Mouse (Mus musculus) granulocyte monocyte progenitor cell, adult 5-6 weeks (primary cell): ENCODE results near the gene Trim47. TPM values are rescaled to one million over a fixed set of nuclear protein-coding genes. Genes with fewer than 3 reads are reported as not detected.

ENCODE experiments used
- ATAC-seq: replicated peaks from 2 replicates; pipeline ENCODE4 v1.8.0; 2016; ENCODE audit warnings: mild to moderate bottlenecking, moderate TSS enrichment, inconsistent platforms; ENCODE audit not compliant: poor library complexity, severe bottlenecking
- total RNA-seq, 2 experiments: library from RNA; stranded (forward) in 1 of 2; stranded (reverse) in 1 of 2; fragments of 200-712, 200-1000 nt in 1 of 2; fragments of >200 nt in 1 of 2; fragmentation: Nextera tagmentation in 1 of 2; gene quantifications; 2 replicates each; pipeline ENCODE4 v1.2.3; 2014 to 2017

Gene Trim47
- total RNA-seq, 2 experiments from 2014 or later, result 3.1 TPM; not detected in 1

DNA sequence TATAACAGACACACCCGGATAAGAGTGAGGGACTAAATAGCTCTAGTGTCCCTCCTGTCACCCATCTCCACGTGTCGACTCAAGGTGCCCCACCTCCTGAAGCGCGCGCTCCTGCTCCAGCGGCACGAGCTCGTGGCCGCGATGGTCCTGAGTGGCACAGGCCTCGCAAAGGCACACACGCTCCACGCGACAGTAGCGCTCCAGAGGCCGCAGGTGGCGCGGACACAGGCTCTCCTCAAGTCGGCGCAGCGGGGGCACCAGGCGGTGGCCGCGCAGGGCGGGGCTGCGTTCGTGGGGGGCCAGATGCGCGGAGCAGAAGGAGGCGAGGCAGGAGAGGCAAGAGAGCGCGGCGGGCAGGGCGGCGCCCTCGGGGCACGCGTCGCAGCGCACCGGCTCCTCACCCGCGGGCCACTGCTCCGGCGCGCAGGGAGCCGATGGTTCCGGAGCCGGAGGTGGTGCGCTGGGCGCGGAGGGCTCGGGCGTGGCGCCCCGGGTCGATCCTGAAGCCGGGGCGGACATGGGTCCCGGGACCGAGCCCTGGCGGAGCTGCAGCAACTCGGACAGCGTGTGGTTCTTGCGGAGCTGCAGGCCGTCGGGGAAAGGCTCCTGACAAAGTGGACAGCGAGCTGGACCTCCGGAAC lies 17.4 kb downstream of the Trim47 start:
- peak; percentile 43 for ATAC-seq

GRCm38 (mm10) chr11:116108464-116109137 lies 18.4 kb downstream of the Trim47 start:
- no peak for ATAC-seq

- ATAC-seq, result no peak
Observed at GRCm38 (mm10) chr11:116107777-116108285, 19.2 kb downstream of the Trim47 start.

DNA sequence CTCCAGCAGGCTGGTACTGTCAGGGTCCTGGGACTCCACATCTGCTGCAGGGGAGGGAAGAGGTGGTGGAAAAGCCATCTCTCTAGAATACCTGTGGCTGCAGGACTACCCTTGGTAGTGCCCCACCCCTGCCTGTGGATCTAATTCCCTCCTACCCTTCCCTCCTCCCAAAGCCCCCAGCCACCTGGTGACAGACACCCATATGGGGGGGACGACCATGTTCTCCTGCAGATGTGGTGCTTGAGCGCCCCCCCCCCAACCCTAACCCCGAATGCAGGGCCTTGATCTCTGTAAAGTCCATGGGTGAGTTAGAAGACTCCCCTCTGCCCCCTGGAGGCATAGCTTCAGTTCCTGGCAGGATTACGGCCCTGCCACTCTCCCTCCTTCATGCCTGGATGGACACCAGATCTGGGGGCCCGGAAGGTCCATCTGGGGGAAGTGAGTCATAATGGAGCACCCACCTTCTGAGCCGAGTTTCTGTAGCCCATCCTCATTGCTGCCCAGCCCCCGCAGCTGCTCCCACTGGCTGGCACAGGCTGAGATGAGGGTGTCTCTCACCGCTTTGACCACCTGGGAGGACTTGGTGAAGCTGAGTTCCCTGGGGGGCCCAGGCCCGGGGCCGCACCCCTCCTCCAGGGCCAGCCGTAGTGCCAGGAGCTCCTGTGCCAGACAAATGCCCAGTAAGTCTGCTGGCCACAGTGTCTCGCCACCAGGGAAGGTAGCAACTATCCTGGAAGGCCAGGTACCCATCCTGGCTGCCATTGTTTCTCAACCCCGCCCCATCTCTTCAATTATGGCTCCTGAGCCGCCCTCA lies 19.8 kb downstream of the Trim47 start:
- ATAC-seq, result no peak

- ATAC-seq, result no peak
Observed at GRCm38 (mm10) chr11:116106154-116106962, 20.7 kb downstream of the Trim47 start.

DNA sequence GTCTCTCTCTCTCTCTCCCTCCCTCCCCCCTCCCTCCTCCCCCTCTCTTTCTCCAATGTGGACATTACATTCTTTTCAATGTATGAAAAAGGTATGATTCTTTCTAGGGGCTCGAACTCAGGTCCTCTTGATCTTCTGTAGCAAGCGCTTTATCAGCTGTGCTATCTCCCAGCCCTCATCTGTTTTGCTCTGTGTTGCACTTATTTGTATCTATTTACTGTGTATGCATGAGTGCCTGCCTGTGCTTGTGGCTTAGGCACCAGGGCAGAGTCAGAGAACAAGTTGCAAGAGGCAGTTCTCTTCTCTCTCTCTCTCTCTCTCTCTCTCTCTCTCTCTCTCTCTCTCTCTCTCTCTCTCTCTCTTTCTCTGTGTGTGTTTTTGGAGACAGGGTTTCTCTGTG lies 21.9 kb downstream of the Trim47 start:
- ATAC-seq, result no peak

DNA sequence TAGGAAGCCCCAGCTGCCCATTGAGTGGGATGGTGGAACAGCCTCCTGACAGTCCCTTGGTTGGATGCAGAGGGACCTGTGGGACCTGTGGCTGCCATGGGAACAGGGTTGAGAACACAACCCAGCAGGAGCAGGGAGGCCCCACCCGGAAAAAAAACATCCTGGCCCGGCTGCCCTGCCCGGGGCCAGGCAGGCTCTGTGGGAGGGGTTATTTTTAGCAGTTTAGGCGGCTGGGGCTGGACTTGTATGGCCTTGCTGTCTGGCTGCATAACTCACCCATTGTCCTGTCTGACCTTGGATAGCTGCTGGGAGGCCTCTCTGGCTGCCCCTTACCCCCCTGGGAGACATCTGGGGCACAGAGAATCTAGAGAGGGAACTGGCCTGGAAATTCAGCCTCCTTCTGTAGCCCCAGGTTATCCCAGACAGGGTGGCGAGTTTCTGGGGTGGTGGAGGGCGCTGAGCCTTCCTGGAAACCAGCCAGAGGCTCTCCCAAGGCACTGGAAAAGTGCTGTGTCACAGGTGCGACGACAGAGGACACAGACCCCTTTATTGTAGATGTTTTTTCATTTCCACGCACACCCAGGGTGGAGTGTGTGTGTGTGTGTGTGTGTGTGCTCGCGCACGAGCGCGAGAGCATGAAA lies 22.9 kb downstream of the Trim47 start:
- no peak for ATAC-seq

GRCm38 (mm10) chr11:116103572-116103971 lies 23.4 kb downstream of the Trim47 start:
- no peak for ATAC-seq

- no peak for ATAC-seq
Observed at GRCm38 (mm10) chr11:116102472-116102871, 24.5 kb downstream of the Trim47 start.

DNA sequence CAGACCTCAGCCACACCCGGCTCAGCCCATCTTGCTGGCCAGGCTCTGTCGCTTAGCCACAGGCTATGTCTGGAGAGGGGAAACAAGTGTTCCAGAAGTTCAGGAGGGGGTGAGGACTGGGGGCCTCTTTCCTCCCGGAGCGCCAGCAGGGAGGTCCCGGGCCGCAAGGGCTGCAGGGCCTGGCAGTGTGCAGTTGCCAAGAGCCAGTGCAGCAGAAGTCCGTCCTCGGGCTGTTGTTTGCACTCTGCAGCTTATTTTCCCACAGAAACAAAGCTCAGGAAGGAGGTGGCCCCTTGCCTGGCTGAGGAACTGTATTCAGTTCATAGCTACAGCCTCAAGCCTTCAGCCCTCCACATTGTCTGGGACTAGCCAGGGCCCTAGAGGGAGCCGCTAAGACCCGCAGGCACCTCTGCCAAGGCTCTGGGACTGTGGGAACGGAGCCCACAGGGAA lies 25.1 kb downstream of the Trim47 start:
- 0 out of 2 replicates have a peak, but pooled peaks have one; percentile 16 for ATAC-seq

DNA sequence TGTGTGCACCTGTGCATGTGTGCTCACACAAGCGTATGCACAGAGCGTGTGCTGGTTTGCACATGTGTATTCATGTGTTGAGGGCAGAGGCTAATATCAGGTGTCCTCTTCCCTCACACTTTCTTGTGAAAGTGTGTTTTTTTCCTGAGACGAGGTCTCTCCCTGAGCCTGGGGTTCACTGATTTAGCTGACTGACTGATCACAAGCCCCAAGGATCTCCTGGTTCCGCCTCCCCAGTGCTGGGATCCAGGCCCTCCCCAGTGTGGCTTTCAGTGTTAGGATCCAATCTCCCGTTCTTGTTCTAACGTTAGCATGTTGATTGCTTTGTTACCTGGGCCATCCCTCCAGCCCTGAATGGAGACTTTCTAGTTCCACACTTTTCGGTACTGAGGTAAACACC lies 26.2 kb downstream of the Trim47 start:
- no peak for ATAC-seq

DNA sequence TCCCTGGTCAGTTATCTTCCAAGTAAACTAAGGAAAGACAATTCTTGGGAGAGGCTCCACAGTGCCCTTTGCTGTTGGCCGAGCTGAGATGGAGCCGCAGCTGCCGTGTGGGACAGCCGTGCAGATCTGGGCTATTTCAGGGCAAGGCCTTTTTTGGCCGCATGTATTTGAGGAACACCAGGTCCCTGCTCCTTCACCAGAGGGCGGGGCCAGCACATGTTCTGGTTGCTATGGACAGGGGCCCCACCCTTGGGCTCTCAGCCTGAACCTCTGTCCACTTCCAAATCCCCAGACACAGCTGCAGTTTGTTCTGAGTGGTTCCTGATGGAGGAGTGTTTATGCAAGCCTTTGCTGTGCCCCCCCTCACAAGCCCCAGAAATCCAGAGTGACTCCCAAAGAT lies 26.6 kb downstream of the Trim47 start:
- peak; percentile 50 for ATAC-seq

DNA sequence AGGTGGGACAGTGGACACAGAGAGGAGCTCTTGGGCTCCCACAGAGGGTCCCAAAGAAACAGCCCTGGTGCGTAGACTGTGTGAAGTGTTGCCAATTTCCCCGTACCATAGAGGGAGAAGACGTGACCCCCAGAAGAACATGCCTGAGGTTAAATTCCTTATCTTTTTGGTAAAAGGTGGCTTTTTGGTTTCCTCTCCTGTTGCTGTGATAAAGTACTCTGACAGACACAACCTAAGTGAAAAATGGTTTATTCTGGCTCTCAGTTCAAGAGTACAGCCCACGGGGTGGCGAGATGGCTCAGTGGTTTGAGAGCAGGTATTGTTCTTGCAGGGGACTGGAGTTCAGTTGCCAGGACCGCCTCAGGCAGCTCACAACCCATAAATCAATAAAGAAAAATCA lies 27.5 kb downstream of the Trim47 start:
- ATAC-seq, result no peak

DNA sequence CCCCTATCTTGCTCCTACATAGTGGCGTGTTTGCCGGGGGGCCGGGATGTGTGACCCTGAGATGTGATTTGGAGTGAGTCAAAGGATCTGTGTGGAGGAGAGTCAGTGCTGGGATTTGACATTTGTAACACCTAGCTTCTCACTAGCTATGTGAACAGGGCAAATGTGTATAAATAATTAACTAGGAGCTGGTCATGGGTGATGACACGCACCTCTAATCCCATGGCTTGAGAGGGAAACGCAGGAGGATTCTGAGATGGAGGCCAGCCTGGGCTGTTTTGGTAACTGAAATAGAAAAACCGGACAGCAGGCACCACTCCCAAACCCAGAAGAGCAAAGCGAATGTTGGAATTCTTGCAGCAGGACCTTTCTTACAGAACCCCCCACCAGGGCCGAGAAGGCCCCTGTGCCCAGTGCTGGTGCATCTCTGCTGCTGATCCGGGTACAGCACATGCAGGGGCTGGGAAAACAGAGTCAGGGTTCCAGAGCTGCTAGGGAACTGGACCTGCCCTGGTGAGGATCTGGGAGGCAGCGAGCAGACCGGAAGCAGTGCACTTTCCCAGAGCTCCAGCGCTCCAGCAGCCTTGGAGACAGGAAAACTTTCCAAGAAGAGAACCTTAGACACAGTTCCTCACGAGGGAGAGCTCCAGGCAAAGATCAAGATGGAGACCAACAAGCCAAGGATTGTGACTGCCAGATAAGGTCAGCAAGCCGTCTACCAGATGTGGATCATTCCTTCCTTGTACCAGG lies 28.1 kb downstream of the Trim47 start:
- ATAC-seq, result no peak

GRCm38 (mm10) chr11:116096213-116097108 lies 30.5 kb downstream of the Trim47 start:
- ATAC-seq, result no peak

GRCm38 (mm10) chr11:116095573-116095972 lies 31.4 kb downstream of the Trim47 start:
- no peak for ATAC-seq

- ATAC-seq, result peak; percentile 64
Observed at GRCm38 (mm10) chr11:116093771-116094565, 33.0 kb downstream of the Trim47 start.
